Mouse (Mus musculus) liver, adult 2 months (tissue): ENCODE measurements around the gene Slc25a51. TPM values are rescaled to one million over a fixed set of nuclear protein-coding genes. Genes with fewer than 3 reads are reported as not detected.

Experiments used
- DNase-seq: peaks from one replicate; pipeline ENCODE4 v3.0.0-alpha.2; 2011; ENCODE audit warnings: low read depth, low spot score; ENCODE audit errors: extremely low read depth
- H3K27ac ChIP-seq: fragments of 200-500 bp; replicated peaks from 2 replicates; pipeline ENCODE4 v1.5.1; 2012; ENCODE audit warnings: low read depth, mild to moderate bottlenecking, control low read depth, inconsistent platforms, low read length; ENCODE audit not compliant: insufficient read depth
- H3K27me3 ChIP-seq: fragments of 200-500 bp; 2 replicates; pipeline ENCODE4 v1.6.1; 2012; ENCODE audit warnings: mild to moderate bottlenecking, moderate library complexity, low read length, inconsistent platforms; ENCODE audit not compliant: control insufficient read depth, insufficient read depth
- H3K36me3 ChIP-seq: fragments of 200-500 bp; 2 replicates; pipeline ENCODE4 v1.6.1; 2012; ENCODE audit warnings: low read length, inconsistent platforms; ENCODE audit not compliant: control insufficient read depth, insufficient read depth
- H3K4me1 ChIP-seq: fragments of 200-500 bp; 2 replicates; pipeline ENCODE4 v1.6.1; 2011; ENCODE audit warnings: low read length; ENCODE audit not compliant: control insufficient read depth, insufficient read depth
- H3K4me3 ChIP-seq: fragments of 200-500 bp; 2 replicates; pipeline ENCODE4 v1.5.1; 2011; ENCODE audit warnings: low read depth, mild to moderate bottlenecking, control low read depth, low read length, moderate library complexity; ENCODE audit not compliant: insufficient read depth
- H3K79me2 ChIP-seq: fragments of 200-500 bp; 2 replicates; pipeline ENCODE4 v1.6.1; 2012; ENCODE audit warnings: inconsistent platforms, mild to moderate bottlenecking, low read length, moderate library complexity; ENCODE audit not compliant: control insufficient read depth, insufficient read depth
- H3K9ac ChIP-seq: fragments of 200-500 bp; 2 replicates; pipeline ENCODE4 v1.6.1; 2012; ENCODE audit warnings: low read depth, mild to moderate bottlenecking, control low read depth, inconsistent platforms, low read length
- CTCF ChIP-seq: fragments of 200-500 bp; IDR thresholded peaks from 2 replicates; pipeline ENCODE4 v1.5.1; 2011; ENCODE audit warnings: low read depth, low read length, control low read depth
- POLR2A ChIP-seq: fragments of 200-500 bp; IDR thresholded peaks from 2 replicates; pipeline ENCODE4 v1.6.1; 2011; ENCODE audit warnings: low read length, control low read depth; ENCODE audit not compliant: insufficient read depth; ENCODE audit errors: extremely low read depth
- WGBS: fragments of 180-500 bp; shearing (Covaris S2); methylation state at CpG from one replicate; pipeline ENCODE4 v1.1.7; 2018; 5-methylcytosine and 5-hydroxymethylcytosine counted together
- polyA plus RNA-seq: library from polyadenylated mRNA; depleted of rRNA; stranded (reverse); fragments of >200 nt; gene quantifications from 2 replicates; pipeline ENCODE4 v1.2.3, GENCODE M21; 2012
- total RNA-seq: library from RNA; depleted of rRNA; stranded (reverse); fragments of >200 nt; gene quantifications from 2 replicates; pipeline ENCODE4 v1.2.3, GENCODE M21; 2014

Gene Slc25a51
- total and polyA plus RNA-seq, 2 experiments, result 47.5 to 52.9 TPM

DNA sequence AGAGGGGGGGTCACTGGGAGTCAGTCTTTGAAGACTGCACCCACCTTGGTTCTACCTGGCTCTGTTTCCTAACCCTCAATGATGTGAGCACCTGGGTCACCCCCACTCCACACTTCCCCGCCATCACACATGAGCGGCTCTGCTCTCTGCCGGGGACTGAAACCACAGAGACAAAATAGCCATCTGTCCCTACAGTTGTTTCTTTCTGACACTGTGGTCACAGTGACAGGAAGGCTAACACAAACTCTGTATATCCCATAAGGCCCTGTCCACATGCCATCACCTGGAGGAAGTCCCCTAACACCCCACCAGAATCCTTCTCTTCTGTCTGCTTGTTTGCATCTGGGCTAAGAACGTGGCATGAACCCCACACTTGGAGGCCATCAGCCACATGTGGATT lies 26.1 kb upstream of the Slc25a51 start:
- Histone ChIP-seq H3K27me3 (no peaks in the 10 kb centered on the region), H3K4me1 (no peaks in the 10 kb centered on the region), H3K9ac (no peak overlapping the region), H3K79me2 (peaks cover 4% of the 10 kb centered on the region; the same call in 1 of the 2 replicates), H3K27ac (no peak overlapping the region), H3K4me3 (no peak overlapping the region), H3K36me3 (peaks cover 17% of the 10 kb centered on the region)
- no peak for DNase-seq
- no peak for TF ChIP-seq CTCF
- no peak for TF ChIP-seq POLR2A
- WGBS, result 91% methylated on average over 4 of the region's 4 CpGs

DNA sequence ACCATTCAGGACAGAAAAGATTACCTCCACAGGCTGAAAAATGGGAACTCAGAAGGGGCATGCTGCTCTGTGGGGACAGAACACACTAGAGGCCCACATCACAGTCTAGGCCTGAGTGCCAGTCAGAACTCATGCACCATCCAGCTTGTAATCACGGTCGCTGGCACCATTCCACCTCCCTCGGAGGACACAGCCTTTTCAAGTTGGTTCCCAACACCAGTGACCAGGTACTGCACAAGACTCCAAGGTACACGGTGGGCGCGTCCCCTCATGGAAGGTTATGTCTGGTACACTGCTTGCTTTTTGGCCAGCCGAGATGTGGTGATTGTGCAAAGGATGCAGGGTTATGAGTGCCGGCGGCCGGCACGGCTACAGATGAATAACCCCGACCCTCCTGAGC lies 25.5 kb upstream of the Slc25a51 start:
- no peak for DNase-seq
- Histone ChIP-seq H3K36me3 (peaks cover 19% of the 10 kb centered on the region), H3K4me3 (no peak overlapping the region), H3K27ac (no peak overlapping the region), H3K9ac (no peak overlapping the region), H3K79me2 (peaks cover 4% of the 10 kb centered on the region; the same call in 1 of the 2 replicates), H3K27me3 (no peaks in the 10 kb centered on the region), H3K4me1 (no peaks in the 10 kb centered on the region)
- TF ChIP-seq POLR2A, result no peak
- TF ChIP-seq CTCF, result no peak
- WGBS, result 82% methylated on average over 12 of the region's 12 CpGs

DNA sequence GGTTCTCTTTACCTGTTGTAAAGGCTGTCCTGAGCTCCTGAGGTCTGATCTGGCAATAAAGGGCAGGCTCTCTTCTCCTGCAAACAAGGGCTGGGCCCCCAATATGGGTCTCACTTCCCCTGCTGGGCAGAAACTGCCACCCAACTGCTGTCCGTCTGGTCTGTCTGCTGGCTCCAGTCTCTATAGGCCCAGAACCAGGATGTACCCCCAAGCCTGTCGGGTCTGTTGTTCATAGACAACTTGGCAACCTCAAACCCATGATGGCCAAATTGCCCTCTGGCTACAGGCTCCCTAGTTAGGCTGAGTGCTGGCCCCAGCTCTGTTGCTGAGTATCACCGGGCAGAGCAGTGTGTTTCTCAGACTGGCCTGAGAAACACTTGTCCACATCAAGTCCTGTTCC lies 23.2 kb upstream of the Slc25a51 start:
- TF ChIP-seq CTCF (no peak), POLR2A (no peak)
- DNase-seq, result no peak
- WGBS, result 90% methylated on average over 3 of the region's 3 CpGs
- Histone ChIP-seq H3K27me3 (no peaks in the 10 kb centered on the region), H3K79me2 (peaks cover 4% of the 10 kb centered on the region; the same call in 1 of the 2 replicates), H3K27ac (no peak overlapping the region), H3K4me3 (no peak overlapping the region), H3K36me3 (peaks cover 12% of the 10 kb centered on the region), H3K4me1 (no peaks in the 10 kb centered on the region), H3K9ac (no peak overlapping the region)

DNA sequence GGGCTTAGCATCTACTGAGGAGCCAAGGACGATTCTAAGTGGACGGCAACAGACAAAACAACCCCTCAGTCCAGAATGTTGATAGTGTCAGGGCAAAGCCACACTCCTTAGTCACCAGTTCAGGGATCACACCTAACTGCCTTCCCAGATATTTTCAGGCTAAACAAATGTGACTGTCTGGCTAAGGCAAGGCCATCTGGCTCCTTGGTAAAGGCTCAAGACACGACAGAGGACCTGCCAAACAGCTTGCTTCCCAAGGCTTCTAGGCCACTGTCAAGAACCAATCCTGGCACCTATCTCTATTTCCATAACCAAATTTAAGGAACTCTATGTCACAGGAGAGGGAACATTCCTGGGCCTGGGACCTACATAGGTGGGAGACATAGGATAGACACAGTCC lies 22.8 kb upstream of the Slc25a51 start:
- no peak overlapping the region for H3K9ac ChIP-seq
- TF ChIP-seq POLR2A (no peak), CTCF (no peak)
- 91% methylated on average over 3 of the region's 3 CpGs for WGBS
- H3K4me1 ChIP-seq, result no peaks in the 10 kb centered on the region
- peaks cover 4% of the 10 kb centered on the region; the same call in 1 of the 2 replicates for H3K79me2 ChIP-seq
- DNase-seq, result no peak
- H3K4me3 ChIP-seq, result no peak overlapping the region
- no peak overlapping the region for H3K27ac ChIP-seq
- no peaks in the 10 kb centered on the region for H3K27me3 ChIP-seq
- peaks cover 12% of the 10 kb centered on the region for H3K36me3 ChIP-seq

DNA sequence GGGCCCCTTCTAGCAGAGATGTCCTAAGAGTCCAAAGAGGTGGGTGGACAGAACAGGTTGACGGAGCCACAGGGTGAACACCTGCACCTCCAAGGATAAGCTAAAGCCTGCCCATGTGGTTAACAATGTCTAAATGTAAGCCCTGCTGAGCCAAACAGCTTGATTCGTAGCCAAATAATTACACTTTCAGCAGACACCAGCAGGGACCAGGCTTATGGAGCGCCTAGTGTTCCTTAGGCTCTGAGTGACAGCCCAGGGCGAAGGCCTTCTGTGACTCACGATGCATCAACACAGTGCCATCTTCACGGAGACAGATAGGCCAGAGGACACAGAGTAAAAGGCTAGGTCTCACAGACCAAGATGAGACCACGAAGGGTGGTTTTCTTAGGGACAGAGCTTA lies 20.9 kb upstream of the Slc25a51 start:
- no peak overlapping the region for H3K9ac ChIP-seq

DNA sequence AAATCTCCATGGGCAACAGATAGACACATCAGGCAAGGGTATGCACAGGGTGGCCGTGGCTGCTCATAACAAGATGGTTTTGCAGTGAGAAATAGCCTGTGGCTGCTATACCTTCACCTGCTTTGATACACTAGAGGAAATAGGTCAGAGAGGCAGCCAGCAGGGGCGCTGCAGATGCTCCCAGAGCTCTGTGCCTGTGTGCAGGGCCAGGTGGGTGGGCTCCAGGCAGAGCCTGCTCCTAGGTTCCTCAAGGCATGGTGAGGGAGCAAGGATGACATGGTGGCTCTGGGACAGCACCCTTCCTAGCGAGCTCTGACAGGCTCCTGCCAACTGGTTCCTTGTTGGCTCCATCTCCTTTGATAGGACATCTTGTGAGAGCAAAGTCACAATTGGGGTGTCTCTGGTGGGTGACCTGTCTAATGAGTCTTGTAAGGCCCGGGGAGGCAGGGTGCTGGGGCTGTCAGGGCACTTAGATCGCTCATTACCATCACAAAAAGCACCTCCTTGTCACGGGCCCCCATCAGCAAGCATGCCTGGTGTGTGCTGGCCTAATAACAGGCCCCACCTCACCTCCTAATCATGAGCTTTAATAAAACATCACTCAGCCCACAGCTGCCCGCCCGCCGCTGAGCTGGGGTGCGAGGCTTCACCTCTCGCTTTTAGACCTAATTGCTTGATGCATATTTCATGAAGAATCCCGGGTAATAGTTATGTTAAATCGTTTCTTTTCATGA lies 18.3 kb upstream of the Slc25a51 start:
- WGBS, result 91% methylated on average over 13 of the region's 13 CpGs
- TF ChIP-seq POLR2A (no peak), CTCF (peak; percentile 26; the same call in 1 of the 2 replicates)

More for the DNA sequence above, 20.9 kb upstream of the Slc25a51 start:
- Histone ChIP-seq H3K4me3 (no peak overlapping the region), H3K79me2 (peaks cover 4% of the 10 kb centered on the region; the same call in 1 of the 2 replicates), H3K27me3 (no peaks in the 10 kb centered on the region), H3K36me3 (peaks cover 12% of the 10 kb centered on the region), H3K4me1 (no peaks in the 10 kb centered on the region), H3K27ac (no peak overlapping the region)
- 90% methylated on average over 7 of the region's 7 CpGs for WGBS
- TF ChIP-seq CTCF, result no peak
- no peak for TF ChIP-seq POLR2A
- no peak for DNase-seq

More for the DNA sequence above, 18.3 kb upstream of the Slc25a51 start:
- Histone ChIP-seq H3K4me3 (no peak overlapping the region), H3K36me3 (peaks cover 11% of the 10 kb centered on the region), H3K4me1 (no peaks in the 10 kb centered on the region), H3K9ac (no peak overlapping the region), H3K27ac (no peak overlapping the region), H3K27me3 (no peaks in the 10 kb centered on the region), H3K79me2 (peaks cover 2% of the 10 kb centered on the region; the same call in 1 of the 2 replicates)
- DNase-seq, result no peak
